Mouse (Mus musculus) left cerebral cortex, postnatal 25 days (tissue): ENCODE data around the gene Onecut1. TPM values are rescaled to one million over a fixed set of nuclear protein-coding genes. Genes with fewer than 3 reads are reported as not detected.

Experiments
- DNase-seq, 2 experiments: peaks; one replicate each; pipeline ENCODE4 v3.0.0; 2022; ENCODE audit warnings: low spot score in 2 of 2, mixed read lengths in 1 of 2
- intact Hi-C: fragments of 180-260 bp; cut with DNase I; formaldehyde crosslinking; loops from one replicate; pipeline ENCODE4 v1.15.1; 2025
- total RNA-seq, 2 experiments: library from RNA; stranded (reverse); gene quantifications; 2 replicates each; pipeline ENCODE4 v1.2.3; 2021

The Onecut1 gene
- total RNA-seq, 2 experiments from 2014 or later: 0.14 to 0.27 TPM

DNA sequence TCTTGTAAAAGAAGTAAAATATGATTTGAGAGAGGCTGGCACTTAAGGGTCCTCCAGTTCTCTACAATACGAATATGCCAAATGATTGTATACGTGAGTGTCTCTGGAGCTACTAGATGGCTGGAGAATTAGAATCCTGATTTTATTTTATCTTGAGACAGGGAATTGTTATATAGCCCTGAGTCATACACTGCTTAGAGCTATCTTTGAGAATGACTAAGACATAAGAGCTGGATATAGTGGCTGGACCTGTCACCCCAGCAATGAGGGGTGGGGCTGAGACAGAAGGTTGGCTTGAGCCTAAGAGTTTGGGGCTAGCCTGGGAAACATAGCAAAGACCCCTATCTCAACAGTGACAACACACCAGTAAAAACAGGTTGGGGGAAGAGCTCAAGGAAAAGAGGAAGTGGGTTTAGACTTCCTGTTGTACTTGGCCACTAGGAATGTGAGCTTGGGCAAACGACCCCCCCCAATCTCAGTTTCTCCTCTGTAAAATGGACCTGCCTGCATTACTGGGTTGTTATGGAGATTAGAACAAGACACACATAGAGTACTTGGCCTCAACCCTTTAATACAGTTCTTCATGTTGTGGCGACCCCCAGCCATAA lies 35.8 kb downstream of the Onecut1 start:
- intact Hi-C loops: no loop called here
- DNase-seq: no peak

GRCm38 (mm10) chr9:74900141-74900540 lies 38.4 kb downstream of the Onecut1 start:
- intact Hi-C loops: no loop called here
- DNase-seq: no peak

DNA sequence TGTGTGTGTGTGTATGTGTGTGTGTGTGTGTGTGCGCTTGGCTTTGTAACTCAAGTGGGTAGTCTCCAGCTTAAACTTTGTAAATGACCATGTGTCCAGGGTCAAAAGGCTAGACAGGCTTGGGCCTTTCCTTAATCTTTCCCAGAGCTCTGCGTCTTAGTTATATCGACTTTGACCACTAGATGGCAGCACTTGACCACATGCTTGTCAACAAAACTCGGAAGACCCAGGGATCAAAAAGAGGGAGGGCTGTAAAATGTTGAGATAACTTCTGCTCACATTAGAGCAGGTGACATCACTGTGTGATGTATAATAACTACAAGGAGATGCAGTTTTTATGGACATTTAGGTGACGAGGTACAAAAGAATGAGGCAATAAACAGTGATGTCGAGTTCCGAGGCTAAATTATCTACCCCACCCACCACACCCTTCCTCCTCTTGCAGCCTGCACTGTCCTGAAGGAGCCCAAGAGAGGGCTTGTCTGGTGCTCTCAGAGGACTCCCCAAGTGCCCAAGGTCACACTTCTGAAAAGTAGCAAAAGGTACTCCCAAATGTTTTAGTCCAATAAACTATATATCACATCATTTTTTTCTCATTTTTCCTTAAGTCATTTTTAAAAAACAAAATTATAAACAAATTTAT lies 43.3 kb downstream of the Onecut1 start:
- intact Hi-C loops: loop anchor here (5.0 kb wide), 3 partner anchors 47 to 377 kb away; partner anchors contain the start of gene Fam214a

GRCm38 (mm10) chr9:74906951-74907350 lies 45.2 kb downstream of the Onecut1 start:
- DNase-seq: no peak
- intact Hi-C loops: loop anchor here (5.0 kb wide), 3 partner anchors 45 to 375 kb away; partner anchors contain the start of gene Fam214a

More for the DNA sequence above, 43.3 kb downstream of the Onecut1 start:
- DNase-seq: peak; percentile 73 to 76

- intact Hi-C loops: loop anchor here (5.0 kb wide), 3 partner anchors 43 to 373 kb away; partner anchors contain the start of gene Fam214a
- DNase-seq: no peak
Observed at GRCm38 (mm10) chr9:74909245-74909644, 47.5 kb downstream of the Onecut1 start.

DNA sequence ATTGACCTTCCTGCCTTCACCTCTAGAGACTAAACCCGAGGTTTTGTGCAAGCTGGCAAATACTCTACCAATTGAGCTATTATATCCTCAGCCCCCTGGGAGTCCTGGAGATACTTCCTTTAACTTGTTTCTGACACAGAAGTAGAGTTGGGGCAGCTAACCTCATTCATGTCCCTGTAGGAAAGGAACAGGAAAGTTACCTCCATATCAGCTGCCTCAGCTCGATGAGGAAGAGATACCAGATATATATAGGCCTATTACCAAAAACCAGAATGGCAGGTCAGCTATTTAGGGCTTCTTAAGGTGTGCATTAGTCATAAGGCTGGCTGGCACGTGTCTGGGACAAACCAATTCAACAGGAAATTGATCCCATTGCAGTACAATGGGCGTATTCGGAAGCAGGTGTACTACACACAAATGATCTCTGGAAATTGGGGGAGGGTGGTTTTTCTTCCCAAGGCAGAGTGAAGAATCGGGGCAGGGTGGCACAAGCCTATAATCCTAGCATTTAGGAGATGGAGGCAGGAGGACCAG lies 48.6 kb downstream of the Onecut1 start:
- no peak for DNase-seq
- intact Hi-C loops: no loop called here

- intact Hi-C loops: no loop called here
- no peak for DNase-seq
Observed at GRCm38 (mm10) chr9:74911430-74911829, 49.7 kb downstream of the Onecut1 start.

- intact Hi-C loops: no loop called here
- peak in 1 of 2 experiments; percentile 6 for DNase-seq
Observed at GRCm38 (mm10) chr9:74911919-74912318, 50.2 kb downstream of the Onecut1 start.

- DNase-seq: no peak
- intact Hi-C loops: no loop called here
Observed at GRCm38 (mm10) chr9:74912619-74913376, 51.1 kb downstream of the Onecut1 start.

DNA sequence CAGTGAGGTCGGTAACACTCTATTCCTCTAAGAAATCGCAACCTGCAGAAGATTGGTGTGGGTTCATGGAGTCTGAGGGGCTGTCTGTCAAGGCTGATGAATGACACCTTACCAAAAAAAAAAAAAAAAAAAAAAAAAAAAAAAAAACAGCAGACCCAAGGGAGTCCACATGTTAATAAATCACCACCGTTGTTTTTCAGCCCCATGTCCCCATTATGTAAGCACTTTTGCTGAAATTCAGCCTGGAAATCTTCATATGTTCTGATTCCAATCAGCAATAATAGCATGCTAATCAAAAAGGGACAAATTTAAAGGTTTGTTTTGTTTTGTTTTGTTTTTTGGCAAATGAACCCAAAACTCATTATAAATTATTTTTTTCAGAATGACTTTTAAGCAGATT lies 53.9 kb downstream of the Onecut1 start:
- DNase-seq: no peak
- intact Hi-C loops: no loop called here

DNA sequence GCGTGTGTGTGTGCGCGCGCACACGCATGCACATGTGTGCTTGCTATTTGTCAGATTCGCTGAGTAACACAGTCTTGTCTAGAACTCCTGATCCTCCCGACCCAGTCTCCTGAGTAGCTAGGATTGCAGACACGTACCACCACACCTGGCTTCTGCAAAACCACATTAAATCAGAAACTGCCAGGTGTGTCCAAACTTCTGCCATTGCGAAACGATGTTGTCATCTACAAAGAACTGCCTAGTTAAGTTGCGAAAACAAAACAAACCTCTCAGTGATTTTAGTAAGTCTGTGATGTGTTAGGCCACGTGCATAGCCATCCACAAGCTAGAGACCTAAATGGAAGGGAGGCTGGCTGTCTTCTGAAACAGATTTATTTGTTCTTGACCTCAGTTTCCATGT lies 58.7 kb downstream of the Onecut1 start:
- intact Hi-C loops: no loop called here
- DNase-seq: no peak

- intact Hi-C loops: no loop called here
- DNase-seq: no peak
Observed at GRCm38 (mm10) chr9:74921422-74921821, 59.7 kb downstream of the Onecut1 start.

GRCm38 (mm10) chr9:74922884-74923283 lies 61.2 kb downstream of the Onecut1 start:
- intact Hi-C loops: no loop called here
- no peak for DNase-seq

GRCm38 (mm10) chr9:74923291-74923977 lies 61.7 kb downstream of the Onecut1 start:
- intact Hi-C loops: no loop called here
- DNase-seq: no peak

DNA sequence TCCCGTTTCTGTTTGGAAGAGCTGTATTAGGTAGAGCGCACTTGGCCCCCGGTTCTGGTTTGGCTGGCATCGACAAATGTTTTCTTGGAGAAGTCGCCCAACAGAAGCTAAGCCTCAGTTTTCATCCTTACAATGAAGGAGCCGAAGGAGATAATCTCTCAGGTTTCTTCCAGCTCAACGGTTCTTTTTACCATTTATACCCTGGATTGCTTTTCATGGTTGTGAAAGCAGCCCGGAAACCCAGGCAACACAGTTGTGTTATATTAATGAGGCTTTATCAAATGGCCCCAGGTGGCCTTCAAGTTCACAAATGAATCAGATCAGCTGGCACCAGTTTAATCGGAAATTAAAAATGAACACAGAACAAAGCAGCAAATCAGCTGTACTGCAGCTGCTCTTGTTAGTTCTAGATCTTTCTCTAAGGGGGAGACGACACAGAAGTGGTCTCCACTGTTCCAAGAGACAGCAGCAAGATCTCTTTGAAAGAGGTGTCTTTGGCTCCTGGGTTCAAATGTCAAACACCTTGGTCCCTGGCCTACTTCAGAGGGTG lies 63.6 kb downstream of the Onecut1 start:
- intact Hi-C loops: no loop called here
- no peak for DNase-seq

GRCm38 (mm10) chr9:74929981-74930423 lies 68.3 kb downstream of the Onecut1 start:
- intact Hi-C loops: no loop called here
- no peak for DNase-seq

DNA sequence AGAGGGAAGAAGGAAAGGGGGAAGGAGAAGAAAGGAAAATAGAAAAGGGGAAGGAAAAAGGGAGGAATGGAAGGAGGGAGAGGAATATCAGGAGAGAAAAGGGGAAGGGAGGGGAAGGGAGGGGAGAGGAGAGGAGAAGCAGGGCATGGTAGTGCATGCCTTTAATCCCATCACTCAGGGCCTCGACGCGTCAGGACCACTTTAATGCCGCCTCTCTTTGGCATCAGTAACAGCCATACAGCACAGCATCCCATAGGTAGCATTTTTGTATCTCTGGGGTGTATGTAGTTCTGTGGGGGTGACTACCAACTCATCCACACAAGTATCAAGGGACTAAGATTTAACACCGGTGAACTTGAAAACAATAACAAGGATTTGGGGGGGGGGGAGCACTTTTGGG lies 68.9 kb downstream of the Onecut1 start:
- no peak for DNase-seq
- intact Hi-C loops: no loop called here

- intact Hi-C loops: no loop called here
Observed at GRCm38 (mm10) chr9:74935289-74935688, 73.6 kb downstream of the Onecut1 start.

GRCm38 (mm10) chr9:74937761-74938160 lies 76.0 kb downstream of the Onecut1 start:
- intact Hi-C loops: no loop called here
- no peak for DNase-seq

More at GRCm38 (mm10) chr9:74935289-74935688, 73.6 kb downstream of the Onecut1 start:
- no peak for DNase-seq
